Mouse (Mus musculus) gastrocnemius, postnatal 10 days (tissue): ENCODE measurements at regions not wholly inside any gene's neighbourhood (a gene's known extent, or its start where the extent isn't known, plus 50 kb on each side); places are given as distances from the start of the nearest gene placed in this dataset.

Source experiments
- DNase-seq: peaks from one replicate; pipeline ENCODE4 v3.0.0; 2021; ENCODE audit warnings: mixed read lengths

GRCm38 (mm10) chrX:143996716-143997115 lies 63.6 kb upstream of the Dcx start:
- DNase-seq = peak; percentile 15
